Mouse (Mus musculus) cerebellum, adult 11-12 months (tissue): ENCODE measurements around the gene Gadd45b.

ENCODE experiments used
- DNase-seq: peaks from one replicate; pipeline ENCODE4 v3.0.0; 2022

Gadd45b gene

GRCm38 (mm10) chr10:80911354-80911753 is 18.5 kb upstream of the Gadd45b start:
- DNase-seq: no peak

GRCm38 (mm10) chr10:80911891-80912290 is 18.0 kb upstream of the Gadd45b start:
- no peak for DNase-seq

DNA sequence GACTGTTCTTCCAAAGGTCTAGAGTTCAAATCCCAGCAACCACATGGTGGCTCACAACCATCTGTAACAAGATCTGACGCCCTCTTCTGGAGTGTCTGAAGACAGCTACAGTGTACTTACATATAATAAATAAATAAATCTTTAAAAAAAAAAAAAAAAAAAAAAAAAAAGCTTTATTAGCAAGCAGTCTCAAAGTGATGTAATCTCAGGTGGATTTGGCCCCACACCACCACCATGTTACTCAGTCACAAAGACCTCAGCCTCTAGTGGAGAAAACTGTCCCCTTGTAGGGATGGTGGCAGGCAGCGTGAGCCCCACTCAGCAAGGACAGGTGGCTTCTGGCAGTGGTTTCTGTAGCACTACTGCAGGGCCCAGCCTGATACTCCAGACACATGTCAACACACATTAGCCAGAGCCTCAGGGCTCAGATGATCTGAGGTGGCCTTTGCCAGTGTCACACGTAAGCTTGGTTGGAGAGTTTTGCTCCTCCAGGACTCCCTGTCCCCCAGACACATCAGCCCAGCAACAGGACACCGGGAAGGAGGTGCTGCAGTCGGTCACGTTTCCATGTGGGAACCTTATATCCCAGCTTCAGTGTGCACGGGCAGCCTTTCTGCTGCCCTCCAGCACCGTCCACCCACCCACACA is 16.4 kb upstream of the Gadd45b start:
- DNase-seq: peak; percentile 58

DNA sequence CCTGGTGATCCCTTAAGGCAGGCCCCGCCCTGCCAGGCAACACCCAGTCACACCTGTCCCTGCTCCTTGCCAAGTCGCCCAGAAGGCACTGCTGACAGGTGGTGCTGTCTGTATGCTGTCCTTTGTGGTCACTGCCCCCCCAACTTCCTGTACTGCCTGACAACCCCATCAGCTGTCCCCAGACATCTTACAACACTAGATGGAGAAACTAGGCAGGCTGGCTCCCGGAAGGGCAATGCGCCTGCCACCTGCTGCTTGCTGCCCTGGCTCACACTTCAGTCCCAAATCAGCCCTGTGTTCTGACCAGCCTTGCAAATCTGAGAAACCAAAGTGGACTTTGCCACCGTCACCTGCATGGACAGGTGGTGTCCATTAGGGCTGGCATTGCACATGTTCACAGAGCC is 15.6 kb upstream of the Gadd45b start:
- DNase-seq: peak; percentile 94

DNA sequence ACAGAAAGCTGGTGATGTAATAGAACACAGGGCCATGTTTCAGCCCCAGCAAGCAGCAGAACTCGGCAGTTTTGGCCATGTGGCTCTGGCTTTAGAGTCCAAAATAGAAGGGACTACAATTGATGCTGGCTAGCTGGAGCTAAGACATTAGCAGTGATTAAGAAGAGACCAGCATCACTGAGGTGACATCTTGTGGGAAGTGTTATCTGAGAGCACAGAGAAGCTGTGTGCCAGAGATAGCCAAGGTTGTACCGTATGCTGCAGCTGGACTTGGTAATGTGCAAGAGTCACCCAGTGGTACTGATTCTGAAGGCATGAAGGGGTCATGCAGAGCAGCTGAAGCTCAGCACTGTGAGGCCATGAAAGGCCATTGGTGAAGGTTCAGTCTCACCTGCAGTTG is 14.6 kb upstream of the Gadd45b start:
- no peak for DNase-seq

DNA sequence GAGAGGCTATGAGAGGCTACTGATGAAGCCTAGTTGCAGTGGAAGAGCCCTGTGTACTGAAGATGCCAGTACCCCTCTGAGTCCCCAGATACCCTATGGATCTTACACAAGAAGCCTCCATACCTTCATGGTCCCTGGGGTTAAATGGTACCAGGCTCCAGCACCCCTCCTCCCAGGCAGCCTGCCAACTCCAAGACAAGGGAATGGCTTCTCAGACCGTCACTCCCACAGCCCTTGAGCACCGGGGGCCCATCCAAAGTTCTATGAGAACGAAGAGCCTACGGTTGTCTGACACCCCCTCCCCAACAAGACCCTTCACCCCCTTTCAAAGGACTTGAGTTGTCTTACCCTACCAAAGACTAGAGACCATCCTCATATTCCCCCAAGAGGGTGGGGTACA is 14.1 kb upstream of the Gadd45b start:
- DNase-seq: peak; percentile 70

DNA sequence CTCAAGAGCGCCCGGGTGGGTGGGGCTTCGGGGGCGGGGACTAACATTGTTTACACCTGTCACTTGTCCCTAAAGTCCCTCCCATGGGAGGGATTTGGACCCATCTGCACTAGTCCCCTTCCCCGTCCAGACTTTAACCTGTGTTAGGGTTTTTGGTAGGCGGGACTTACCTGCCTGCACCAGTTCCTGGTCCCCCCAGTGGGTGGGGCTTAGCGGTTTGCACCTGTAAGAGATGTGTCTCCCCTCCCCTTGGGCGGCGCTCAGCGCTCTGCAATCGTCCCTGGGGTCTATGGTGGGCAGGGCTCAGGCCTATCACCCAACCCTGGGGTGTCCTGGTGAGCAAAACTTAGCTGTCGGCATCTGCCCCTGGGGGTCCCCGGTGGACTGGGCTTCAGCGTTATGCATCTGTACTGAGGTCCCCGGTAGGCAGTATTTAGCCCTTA is 12.5 kb upstream of the Gadd45b start:
- DNase-seq: peak; percentile 77

DNA sequence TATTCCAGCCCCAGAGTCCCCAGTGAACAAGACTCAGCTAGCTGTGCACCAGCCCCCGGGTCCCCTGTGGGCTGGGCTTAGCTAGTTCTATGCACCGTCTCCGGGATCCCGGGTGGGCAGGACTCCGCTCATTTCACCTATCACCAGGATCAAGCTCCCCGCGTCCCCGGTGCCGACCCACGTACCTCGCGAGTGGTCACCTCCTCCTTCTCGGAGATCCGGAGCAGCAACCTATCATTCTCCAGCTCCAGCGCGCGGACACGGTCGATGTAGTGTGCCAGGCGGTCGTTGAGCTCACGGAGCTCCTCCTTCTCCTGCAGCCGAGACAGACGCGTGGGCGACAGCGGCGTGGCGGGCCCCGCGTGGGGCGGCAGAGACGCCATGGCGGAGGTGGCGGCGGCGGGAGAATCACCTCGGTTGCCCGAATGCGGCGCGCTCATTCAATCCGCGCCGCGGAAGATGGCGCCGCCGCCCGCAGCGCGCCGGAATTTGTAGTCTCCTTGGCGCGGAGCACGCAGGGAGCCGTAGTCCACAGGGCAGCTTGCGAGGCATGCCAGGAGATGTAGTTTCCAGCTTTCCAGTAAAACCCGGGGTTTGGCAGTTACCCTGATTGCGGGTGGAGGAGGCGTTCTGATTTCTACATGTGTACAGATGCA is 12.0 kb upstream of the Gadd45b start, which contains the start of gene Lmnb2:
Gene Lmnb2 (minus strand): TSS at position 467 of the 656 bp plus-strand sequence.
- DNase-seq: peak; percentile 88

- DNase-seq: no peak
Observed at GRCm38 (mm10) chr10:80921923-80922322, 8.0 kb upstream of the Gadd45b start.

- DNase-seq: peak; percentile 40
Observed at GRCm38 (mm10) chr10:80925472-80925871, 4.4 kb upstream of the Gadd45b start.

DNA sequence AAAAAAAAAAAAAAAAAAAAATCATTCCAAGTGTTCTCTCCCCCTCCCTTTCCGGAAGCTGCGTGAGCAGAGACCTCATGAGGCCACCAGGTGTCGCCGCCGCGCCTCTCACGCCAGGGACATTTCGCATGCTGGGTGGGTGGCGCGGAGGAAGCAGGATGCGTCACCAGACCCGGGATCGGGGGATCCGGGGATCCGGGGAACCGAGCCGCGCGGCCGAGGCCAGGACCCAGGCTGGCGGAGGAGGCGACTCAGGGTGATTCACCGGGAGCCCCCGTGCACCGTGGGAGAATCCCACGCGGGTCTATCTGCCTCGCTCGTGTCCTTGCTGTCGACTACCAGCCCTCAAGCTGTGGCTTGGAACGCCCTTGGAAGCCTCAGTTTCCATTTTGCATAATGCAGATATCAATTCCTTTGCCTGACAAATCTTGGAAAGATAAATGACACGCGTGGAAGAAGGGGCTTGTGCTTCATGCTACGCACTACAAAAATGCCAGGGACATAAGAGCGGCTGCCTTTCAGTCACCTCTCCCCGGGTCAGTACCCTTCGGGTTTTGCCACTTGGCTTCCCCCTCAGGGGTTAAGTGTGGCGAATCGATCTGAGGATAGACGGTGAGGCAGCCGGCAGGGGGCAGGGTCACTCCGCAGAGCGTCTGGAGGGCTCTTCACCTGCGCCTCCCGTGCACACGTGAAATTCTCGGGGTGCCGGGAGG is 1.1 kb upstream of the Gadd45b start:
- peak; percentile 92 for DNase-seq

DNA sequence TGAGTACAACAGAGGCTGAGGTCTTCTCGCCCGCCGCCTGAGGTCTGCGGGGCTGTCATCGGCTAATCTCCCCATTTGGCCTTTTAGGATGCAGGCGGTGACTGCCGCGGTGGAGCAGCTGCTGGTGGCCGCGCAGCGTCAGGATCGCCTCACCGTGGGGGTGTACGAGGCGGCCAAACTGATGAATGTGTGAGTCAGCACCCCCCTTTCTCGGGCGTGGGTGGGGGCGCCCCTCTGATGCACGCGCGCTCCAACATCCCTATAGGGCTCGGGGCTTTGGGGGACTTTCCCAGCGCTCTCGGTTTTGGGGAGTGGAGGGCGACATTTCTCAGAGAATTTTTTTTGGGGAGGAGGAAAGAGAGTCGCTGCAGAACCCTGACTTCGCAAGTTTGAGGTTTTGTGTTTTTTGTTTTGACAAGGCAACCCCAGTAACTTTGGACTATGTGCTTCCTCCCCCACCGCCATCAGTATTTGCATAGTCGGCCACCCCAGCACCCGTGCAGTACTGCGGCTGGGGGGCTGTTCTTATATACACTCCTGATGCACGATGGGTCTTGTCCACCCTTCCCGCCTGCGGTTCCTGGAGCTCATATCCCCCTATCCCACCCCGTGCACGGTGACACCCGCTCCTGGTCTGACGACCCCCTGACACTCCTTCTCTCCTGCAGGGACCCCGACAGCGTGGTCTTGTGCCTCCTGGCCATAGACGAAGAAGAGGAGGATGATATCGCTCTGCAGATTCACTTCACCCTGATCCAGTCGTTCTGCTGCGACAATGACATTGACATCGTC is 684 bp downstream of the Gadd45b start:
- peak; percentile 74 for DNase-seq

- DNase-seq: no peak
Observed at GRCm38 (mm10) chr10:80931153-80931671, 1.3 kb downstream of the Gadd45b start.

DNA sequence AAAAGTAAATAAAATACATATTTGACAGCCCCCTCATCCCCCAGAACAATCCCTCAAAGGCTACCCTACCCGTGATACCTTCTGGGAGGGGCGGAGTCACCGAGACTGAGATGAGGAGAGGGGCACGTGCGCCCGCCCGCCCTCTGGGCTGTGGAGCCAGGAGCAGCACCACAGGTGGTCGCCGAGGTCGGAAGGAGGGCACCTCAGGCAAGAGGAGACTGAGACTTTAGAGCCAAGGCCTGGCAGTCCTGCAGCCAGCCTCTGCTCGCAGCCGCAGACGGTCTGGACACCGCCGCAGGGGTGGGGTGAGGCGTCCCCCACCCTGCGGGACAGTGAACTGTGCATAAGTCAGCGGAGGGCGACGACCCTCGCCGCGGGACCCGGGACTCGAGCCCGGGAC is 1.8 kb downstream of the Gadd45b start:
- DNase-seq: peak; percentile 69

DNA sequence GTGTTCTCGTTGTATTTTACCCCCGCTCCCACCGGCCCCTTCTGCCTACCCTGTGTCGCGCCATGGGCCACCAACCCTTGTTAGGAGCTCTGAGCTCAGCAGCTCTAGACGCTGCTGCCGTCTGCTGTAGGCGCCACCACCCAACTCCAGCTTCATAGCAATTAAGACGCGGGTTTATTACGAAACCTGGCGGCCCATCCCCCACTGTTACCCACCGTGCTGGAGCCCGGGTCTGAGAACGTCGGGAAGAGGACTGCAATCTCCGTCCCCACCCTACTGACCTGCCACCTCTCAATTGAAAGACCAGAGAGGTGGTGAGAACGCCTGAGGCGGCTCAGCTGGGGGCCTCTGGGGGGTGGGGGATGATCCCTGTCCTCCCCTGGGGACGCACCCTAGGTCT is 2.3 kb downstream of the Gadd45b start:
- DNase-seq: no peak

DNA sequence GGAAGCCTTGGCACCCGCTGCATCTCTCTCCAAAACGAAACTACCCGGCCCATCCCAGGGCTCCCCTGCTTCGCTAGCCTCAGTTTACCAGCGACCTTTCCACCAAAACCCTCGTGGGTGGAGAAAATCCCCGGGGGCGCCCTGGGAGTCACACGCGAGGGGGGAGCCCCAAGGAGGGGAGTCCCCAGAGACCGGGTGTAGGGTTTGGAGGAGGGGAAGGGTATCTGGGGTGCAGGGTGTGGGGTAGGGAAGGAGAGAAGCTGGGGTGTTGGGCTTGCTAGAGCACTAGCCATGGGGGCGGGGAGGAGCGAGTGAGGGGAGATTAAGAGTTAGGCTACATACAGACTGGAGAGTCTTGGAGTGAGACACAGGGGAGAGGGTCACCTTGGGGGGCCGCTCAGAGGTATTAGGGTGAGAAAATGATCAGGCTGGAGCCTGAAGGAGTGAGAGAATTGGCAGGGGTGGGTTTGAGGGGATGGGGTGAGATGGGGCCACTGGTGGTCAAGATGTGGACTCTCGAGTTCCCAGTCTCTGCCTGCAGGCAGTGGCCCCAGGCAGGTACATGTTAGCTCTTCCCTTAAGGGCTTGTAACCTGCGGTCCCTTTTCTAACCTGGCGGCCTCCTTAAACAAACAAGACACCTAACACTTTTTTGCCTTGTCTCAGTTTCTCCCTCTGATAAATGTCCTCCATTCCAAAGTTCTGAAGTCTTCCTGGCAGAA is 3.0 kb downstream of the Gadd45b start:
- DNase-seq: no peak

DNA sequence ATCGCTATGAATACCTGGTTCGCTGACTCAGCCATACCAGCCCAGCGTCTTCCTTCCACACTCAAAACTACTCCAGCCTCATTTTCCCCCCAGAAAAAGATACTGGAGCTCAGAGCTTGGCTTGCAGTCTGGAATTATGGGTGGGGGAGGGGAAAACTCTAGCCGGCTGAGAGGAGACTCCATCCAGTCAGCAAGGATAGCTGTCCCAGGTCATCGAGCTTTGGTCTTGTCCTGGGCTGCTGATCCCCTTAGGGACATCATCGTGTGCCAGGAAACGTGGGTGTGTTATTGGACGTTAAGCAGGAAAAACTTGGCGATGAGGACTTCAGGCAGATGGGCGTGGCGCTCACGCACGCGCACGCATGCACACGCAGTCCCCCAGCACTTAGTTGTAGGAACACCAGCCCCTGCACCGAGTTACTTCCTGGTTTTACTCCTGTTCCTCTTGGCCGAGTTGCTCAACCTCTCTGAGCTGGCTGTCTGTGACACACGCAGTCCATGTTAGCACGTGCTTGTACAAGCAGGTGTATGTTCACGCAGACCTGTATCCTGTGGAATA is 3.6 kb downstream of the Gadd45b start:
- DNase-seq: no peak

DNA sequence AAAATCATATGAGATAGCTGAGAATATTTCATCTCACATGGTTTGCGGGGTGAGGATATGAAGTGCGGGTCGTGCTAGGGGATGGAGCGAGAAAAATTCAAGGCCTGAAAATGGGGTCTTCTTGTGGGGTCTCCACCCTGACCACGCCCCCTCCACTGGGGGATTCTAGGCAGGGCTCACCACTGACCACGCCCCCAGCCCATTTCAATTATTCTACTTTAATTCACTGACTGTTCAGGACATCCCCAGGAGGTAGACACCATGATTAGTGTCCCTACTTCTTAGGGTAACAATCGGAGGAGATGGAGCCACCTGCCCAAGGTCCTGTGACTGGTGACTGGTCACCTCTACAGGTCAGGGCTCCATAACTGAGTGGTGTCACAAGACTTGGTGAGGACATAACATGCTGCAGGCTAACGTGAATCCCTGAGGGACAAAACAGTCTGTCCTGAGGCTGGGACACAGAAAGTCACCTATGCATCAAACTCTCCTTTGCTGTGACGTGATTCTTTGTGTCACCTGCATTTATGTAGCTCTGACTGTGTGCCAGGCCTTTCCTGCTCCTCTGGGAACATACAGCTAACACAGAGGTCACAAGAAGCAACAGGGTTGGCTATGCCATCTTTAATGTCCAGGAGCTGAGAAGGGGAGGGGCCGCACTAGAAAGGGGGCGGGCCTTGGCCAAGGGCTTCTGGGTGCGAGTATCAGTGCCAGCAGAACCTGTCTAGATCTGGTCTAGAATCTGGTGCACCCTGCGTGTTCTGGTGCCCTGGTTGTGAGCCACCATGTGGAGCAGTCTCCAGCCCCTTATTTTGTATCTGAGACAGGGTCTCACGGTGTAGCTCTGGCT is 4.5 kb downstream of the Gadd45b start:
- no peak for DNase-seq

- DNase-seq: no peak
Observed at GRCm38 (mm10) chr10:80935241-80935640, 5.4 kb downstream of the Gadd45b start.

- no peak for DNase-seq
Observed at GRCm38 (mm10) chr10:80935698-80936097, 5.8 kb downstream of the Gadd45b start.
